Mouse (Mus musculus) bone marrow macrophage, adult 2 months (primary cell): Measurements from ENCODE around the gene Mnd1. TPM values are rescaled to one million over a fixed set of nuclear protein-coding genes. Genes with fewer than 3 reads are reported as not detected.
A peak's percentile ranks its signal among the peaks of the same experiment; 100 is the strongest.

Experiments used
- H3K27ac ChIP-seq: 2 replicates; pipeline ENCODE4 v1.5.1; 2012; ENCODE audit warnings: low read depth, low read length; ENCODE audit not compliant: insufficient read depth
- H3K4me1 ChIP-seq: 2 replicates; pipeline ENCODE4 v1.6.1; 2012; ENCODE audit warnings: low read length; ENCODE audit not compliant: control insufficient read depth, insufficient read depth
- H3K4me3 ChIP-seq: 2 replicates; pipeline ENCODE4 v1.5.1; 2012; ENCODE audit warnings: mild to moderate bottlenecking, low read length, moderate library complexity; ENCODE audit not compliant: insufficient read depth
- CTCF ChIP-seq: IDR thresholded peaks from 2 replicates; pipeline ENCODE4 v1.5.1; 2012; ENCODE audit warnings: low read depth, mild to moderate bottlenecking, low read length, moderate library complexity
- POLR2A ChIP-seq: IDR thresholded peaks from 2 replicates; pipeline ENCODE4 v1.6.1; 2012; ENCODE audit warnings: mild to moderate bottlenecking, low read depth, low read length, borderline replicate concordance
- polyA plus RNA-seq: library from polyadenylated mRNA; stranded (reverse); fragments of >200 nt; gene quantifications from 2 replicates; pipeline ENCODE4 v1.2.4, GENCODE M21; 2012; ENCODE audit not compliant: missing spikeins, insufficient read depth, insufficient read length

Mnd1 gene
- polyA plus RNA-seq, 1 experiment = 2.6 TPM

DNA sequence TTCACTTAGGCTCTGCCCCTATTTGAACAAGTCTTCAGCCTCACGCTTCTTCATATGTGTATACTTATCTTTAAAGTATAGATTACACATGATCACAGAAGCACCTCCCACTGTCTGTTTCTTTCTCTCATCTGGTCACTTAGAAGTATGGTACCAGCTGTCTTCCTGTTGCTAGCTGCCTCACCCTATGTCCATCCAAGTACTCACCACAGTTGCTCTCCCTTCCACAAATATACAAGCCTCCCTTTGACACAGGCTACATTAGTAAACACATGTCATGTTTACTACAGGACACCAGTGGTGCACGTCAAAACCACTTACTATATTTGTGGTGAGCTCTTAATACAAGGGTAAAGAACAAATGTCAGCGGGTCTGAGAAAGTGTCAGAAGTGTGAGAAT is 24.2 kb downstream of the Mnd1 start:
- Histone ChIP-seq H3K27ac (no peak overlapping the region), H3K4me1 (peaks cover 23% of the 10 kb centered on the region), H3K4me3 (no peak overlapping the region)
- TF ChIP-seq POLR2A = no peak
- no peak for TF ChIP-seq CTCF

DNA sequence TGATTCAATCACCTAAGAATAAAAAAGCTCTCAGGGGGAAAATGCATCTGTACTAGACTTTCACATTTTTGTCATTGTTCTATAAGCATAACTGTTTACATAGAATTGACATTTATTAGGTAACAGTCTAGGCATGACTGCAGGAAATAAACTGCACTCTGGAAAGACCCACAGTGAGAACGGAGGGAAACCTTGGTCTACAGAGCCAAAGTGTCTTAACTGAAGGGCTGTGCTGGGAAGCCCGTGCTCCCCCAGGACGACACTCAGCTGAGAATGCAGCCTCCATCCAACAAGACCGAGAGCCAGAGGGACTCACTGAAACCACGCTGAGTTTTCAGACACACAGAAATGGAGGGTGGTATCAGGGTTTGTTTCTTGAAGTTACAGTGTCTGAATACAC is 24.8 kb downstream of the Mnd1 start:
- no peak overlapping the region for H3K27ac ChIP-seq
- peaks cover 28% of the 10 kb centered on the region for H3K4me1 ChIP-seq
- no peak for TF ChIP-seq POLR2A
- no peak overlapping the region for H3K4me3 ChIP-seq

DNA sequence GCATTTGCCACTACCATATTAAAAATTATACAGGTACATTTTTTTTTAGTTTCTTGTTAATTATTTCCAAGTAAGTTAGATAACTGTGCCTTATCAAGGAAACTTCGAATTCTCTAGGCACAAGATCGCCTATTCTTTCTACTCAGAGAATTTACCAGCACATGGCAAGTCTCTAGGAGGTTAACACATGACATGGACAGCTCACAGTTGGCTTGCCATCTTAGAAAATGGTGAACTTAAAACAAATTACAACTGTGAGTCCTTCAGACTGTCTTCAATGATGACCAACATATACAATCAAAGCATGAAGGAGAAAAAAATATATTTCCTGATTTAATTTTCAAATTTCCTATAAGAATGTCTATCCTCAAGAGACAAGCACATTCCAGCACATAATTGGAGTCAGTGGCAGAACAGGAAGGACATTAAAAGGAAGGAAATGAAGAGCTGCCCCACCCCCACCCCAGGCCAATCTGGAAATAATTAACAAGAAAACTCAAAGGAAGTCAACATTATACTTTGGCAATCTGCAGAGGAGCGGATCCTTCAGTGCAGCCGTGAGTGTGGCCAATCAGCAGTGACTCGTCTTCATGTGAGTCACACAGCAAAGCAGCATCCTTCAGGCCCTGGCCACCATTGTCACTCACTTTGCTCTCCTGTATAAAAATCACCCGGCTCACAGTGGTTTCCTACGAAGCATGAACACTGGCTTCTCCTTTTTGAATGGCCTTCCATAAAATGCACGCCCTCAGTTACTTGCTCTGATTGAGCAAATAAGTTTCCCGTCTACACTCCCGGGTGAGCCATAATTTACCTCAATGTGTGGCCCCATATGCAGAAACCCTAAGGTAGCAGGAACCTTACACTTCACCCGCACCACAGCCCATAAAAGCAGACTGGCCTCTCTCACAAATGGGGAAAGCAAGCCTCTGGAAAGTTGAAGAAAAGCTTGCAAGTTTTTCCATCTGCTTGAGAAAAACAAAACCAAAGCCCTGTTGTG is 26.4 kb downstream of the Mnd1 start:
- TF ChIP-seq POLR2A (no peak), CTCF (no peak)
- Histone ChIP-seq H3K4me3 (no peak overlapping the region), H3K27ac (peak overlapping the region; percentile 61), H3K4me1 (peaks cover 30% of the 10 kb centered on the region)

DNA sequence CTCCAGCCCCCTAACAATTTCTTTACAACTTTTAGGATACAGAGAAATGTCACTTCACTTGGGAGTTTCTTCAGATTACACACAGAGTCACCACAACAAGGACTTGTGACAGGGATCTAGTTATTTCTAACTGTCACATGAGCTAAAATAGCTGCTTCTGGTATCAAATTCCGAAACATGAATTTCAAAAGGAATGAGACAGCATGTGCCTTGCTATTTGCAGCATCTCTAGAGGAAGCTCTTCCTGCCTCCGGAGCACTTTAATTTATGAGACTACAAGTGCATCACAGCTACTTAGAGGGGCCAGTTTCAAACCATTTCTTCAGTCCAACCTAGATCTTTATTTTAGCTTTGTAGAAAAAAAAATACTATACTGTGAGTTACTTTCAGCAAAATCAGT is 28.2 kb downstream of the Mnd1 start:
- Histone ChIP-seq H3K4me1 (peaks cover 30% of the 10 kb centered on the region), H3K4me3 (no peak overlapping the region), H3K27ac (no peak overlapping the region)
- TF ChIP-seq CTCF = no peak
- no peak for TF ChIP-seq POLR2A

DNA sequence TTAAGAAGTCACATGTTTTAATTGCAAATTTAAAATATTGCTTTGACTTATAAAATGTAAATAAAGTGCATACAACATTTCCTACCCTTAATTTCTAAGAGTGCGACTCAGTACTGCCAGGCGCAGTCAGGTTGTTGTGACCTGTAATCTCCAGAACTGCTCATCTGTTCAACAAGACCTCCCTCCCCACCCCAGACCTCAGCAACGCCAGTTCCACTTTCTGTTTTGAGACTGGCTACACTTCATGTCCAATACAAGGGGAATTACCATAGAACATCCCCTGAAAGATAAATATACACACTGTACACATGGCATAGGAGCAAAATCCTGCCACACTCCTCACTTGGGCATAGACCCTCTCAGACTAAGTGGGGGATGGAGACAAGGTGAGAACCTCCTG is 28.9 kb downstream of the Mnd1 start:
- TF ChIP-seq POLR2A = no peak
- no peak for TF ChIP-seq CTCF
- Histone ChIP-seq H3K4me3 (no peak overlapping the region), H3K4me1 (peaks cover 30% of the 10 kb centered on the region), H3K27ac (no peak overlapping the region)

DNA sequence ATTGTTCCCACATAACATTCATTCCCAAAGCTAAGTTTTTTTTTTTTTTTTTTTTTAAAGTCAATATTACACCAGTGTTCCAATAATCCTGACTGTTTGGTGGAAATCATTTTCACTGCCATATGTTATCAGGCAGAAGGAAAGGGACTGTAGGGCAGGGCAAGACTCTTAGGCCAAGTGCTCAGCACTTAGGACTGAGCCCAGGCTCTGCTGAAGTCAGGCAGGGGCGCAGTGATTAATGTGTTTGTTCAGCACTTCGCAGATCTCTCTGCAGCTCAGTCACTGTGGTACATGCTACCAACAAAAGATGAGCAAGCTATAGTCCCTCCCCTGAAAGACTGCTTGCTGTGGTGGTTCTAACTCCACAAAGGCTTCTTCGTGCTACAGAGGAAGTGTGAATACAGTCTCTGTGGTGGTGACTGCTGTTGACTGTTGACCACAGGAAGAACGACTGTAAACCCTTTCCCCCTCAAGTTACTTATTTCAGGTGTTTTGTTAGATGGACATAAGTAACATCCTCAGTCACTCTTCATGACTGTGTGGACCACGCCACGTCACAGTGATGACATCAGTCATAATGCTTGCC is 29.8 kb downstream of the Mnd1 start:
- TF ChIP-seq POLR2A = no peak
- TF ChIP-seq CTCF = no peak
- Histone ChIP-seq H3K27ac (no peak overlapping the region), H3K4me1 (peaks cover 30% of the 10 kb centered on the region), H3K4me3 (no peak overlapping the region)

DNA sequence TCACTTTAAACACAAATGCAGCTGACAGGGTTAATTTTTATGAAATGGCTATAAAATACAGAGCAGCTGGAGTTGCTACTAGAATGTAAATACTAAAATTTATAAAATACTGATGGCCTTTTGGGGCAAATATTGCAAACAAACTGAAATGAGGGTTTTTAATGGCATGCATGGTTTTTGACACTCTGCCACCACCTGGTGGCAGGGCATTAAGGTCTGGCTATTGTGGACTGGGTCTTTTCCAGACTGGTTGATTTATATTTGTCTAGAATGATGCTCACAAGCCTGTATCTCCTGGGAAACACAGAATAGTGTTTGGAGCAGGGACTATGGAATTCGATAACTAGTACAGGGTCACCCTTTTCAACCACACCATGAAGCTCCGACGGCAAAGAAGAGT is 32.1 kb downstream of the Mnd1 start:
- peaks cover 18% of the 10 kb centered on the region for H3K4me1 ChIP-seq

DNA sequence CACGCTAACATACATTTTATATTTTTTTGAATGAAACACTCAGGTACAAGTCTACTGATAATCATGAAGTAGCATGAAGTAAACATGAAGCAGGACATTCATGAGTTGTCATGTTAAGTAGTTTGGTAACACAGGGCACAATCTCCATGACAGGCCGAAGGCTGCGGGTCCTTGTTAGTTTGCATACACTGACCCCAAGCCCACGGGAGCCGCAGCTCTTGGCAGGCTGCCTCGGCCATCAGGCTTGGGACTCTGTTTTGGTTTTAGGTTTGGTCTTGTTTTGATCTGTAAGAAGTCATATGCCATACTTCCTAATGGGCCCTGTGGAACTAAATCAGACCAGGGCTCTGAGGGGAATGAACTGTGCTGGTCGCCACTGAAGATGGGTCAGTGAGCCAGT is 36.9 kb downstream of the Mnd1 start:
- Histone ChIP-seq H3K4me1 (no peaks in the 10 kb centered on the region), H3K4me3 (no peak overlapping the region), H3K27ac (no peak overlapping the region)
- TF ChIP-seq POLR2A (no peak), CTCF (no peak)

More for the DNA sequence above, 32.1 kb downstream of the Mnd1 start:
- no peak for TF ChIP-seq POLR2A
- TF ChIP-seq CTCF = no peak
- no peak overlapping the region for H3K4me3 ChIP-seq
- H3K27ac ChIP-seq = no peak overlapping the region

DNA sequence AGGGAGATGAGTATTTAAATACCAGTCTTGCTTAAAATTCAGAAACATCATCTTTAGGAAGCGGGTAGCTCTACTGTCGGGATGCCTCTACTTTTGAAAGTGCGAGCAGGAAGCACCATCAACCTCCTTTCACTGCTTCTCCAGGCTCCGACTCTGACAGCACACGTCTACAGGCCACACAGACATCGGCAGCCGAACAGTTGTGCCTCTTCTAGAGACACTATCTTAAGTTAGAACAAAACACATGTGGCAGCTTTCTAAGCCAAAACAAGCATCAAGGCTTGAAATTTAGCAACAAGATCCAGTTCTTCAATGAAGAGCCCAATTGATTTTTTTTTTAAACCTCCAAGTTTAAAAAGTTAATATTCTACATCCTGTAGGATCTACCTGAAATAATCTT is 37.4 kb downstream of the Mnd1 start:
- H3K4me3 ChIP-seq = no peak overlapping the region

DNA sequence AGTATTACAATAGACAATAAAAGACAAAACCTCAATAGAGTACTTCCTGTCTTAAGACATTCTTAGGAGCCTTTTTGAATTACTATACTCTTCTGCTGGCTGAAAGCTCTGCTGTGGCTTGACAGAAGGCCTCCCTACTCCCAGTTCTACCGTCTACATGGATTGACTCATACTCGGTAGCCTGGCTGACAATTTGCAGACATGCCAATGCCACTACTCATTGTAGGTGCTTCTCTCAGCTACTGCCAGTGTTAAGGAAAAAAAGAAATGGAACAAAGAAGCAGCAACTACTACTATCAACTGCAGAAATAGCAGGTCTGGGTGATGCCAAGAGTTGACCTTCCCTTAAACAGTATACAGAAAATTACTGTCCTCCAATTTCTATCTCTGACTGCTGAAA is 47.0 kb downstream of the Mnd1 start:
- H3K27ac ChIP-seq = no peak overlapping the region
- TF ChIP-seq CTCF (no peak), POLR2A (no peak)
- H3K4me1 ChIP-seq = no peaks in the 10 kb centered on the region
- no peak overlapping the region for H3K4me3 ChIP-seq

More for the DNA sequence above, 37.4 kb downstream of the Mnd1 start:
- no peak for TF ChIP-seq CTCF
- TF ChIP-seq POLR2A = no peak
- Histone ChIP-seq H3K27ac (no peak overlapping the region), H3K4me1 (no peaks in the 10 kb centered on the region)

DNA sequence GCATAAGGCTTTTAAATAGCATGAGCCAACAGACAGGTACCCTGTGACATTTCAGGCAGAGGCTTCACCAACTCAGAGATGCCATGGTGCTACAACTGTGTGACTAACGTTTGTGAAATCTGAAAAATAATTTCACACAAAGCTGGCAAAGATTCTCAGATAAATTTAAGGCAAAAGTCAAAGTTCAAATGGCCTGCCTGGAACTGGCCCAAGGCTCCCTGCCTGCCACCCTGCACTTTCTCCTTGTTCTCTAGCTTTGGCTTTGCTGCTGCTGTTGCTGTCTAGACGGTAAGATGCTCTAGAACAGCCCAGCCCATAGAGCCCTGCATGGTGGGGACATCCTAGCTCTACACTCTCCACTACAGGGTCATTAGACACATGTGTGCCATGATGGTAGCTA is 49.5 kb downstream of the Mnd1 start:
- no peak overlapping the region for H3K4me3 ChIP-seq
- no peaks in the 10 kb centered on the region for H3K4me1 ChIP-seq
- no peak overlapping the region for H3K27ac ChIP-seq
- TF ChIP-seq POLR2A (no peak), CTCF (no peak)
